Mouse (Mus musculus) cerebellum, adult 18-20 months (tissue): ENCODE measurements around the gene Fam53b.

Source experiments
- DNase-seq, 2 experiments: peaks; one replicate each; pipeline ENCODE4 v3.0.0; 2021

The Fam53b gene

GRCm38 (mm10) chr7:132813416-132814088 lies at the start of gene Fam53b:
Gene Fam53b (minus strand): TSS chr7:132813886.
- peak; percentile 81 to 89 for DNase-seq

GRCm38 (mm10) chr7:132859042-132859958 lies 45.6 kb upstream of the Fam53b start, which contains the start of gene Abraxas2:
Gene Abraxas2 (plus strand): TSS chr7:132859225.
- peak; percentile 93 to 97 for DNase-seq

- peak in 1 of 2 experiments; percentile 10 for DNase-seq
Measured at GRCm38 (mm10) chr7:132858043-132858608, 44.4 kb upstream of the Fam53b start.

- DNase-seq, result no peak
Measured at GRCm38 (mm10) chr7:132856083-132856482, 42.4 kb upstream of the Fam53b start.

- no peak for DNase-seq
Measured at GRCm38 (mm10) chr7:132853946-132854345, 40.3 kb upstream of the Fam53b start.

- DNase-seq, result no peak
Measured at GRCm38 (mm10) chr7:132853361-132853760, 39.7 kb upstream of the Fam53b start.

GRCm38 (mm10) chr7:132852173-132852844 lies 38.6 kb upstream of the Fam53b start, which contains the start of gene Eef1akmt2:
Gene Eef1akmt2 (minus strand): TSS chr7:132852673.
- DNase-seq, result peak; percentile 86 to 87

- DNase-seq, result no peak
Measured at GRCm38 (mm10) chr7:132843152-132843551, 29.5 kb upstream of the Fam53b start.

- no peak for DNase-seq
Measured at GRCm38 (mm10) chr7:132842455-132842854, 28.8 kb upstream of the Fam53b start.

GRCm38 (mm10) chr7:132841287-132841686 lies 27.6 kb upstream of the Fam53b start:
- no peak for DNase-seq

- no peak for DNase-seq
Measured at GRCm38 (mm10) chr7:132830955-132831354, 17.3 kb upstream of the Fam53b start.

GRCm38 (mm10) chr7:132824346-132825022 lies 10.8 kb upstream of the Fam53b start:
- no peak for DNase-seq

GRCm38 (mm10) chr7:132823832-132824231 lies 10.1 kb upstream of the Fam53b start:
- no peak for DNase-seq

GRCm38 (mm10) chr7:132820692-132821091 lies 7.0 kb upstream of the Fam53b start:
- DNase-seq, result no peak

- no peak for DNase-seq
Measured at GRCm38 (mm10) chr7:132817056-132817455, 3.4 kb upstream of the Fam53b start.

GRCm38 (mm10) chr7:132816528-132816927 lies 2.8 kb upstream of the Fam53b start:
- no peak for DNase-seq

- no peak for DNase-seq
Measured at GRCm38 (mm10) chr7:132815081-132815480, 1.4 kb upstream of the Fam53b start.

- no peak for DNase-seq
Measured at GRCm38 (mm10) chr7:132814089-132814450, 384 bp upstream of the Fam53b start.

- DNase-seq, result peak; percentile 58 to 73
Measured at GRCm38 (mm10) chr7:132812619-132813415, 869 bp downstream of the Fam53b start.

GRCm38 (mm10) chr7:132811716-132812618 lies 1.7 kb downstream of the Fam53b start:
- peak in 1 of 2 experiments; percentile 72 for DNase-seq
